Mouse (Mus musculus) layer of hippocampus, postnatal 10 days (tissue): Measurements from ENCODE around the gene Tbx18. TPM values are rescaled to one million over a fixed set of nuclear protein-coding genes. Genes with fewer than 3 reads are reported as not detected.

Experiments
- DNase-seq, 2 experiments: peaks; one replicate each; pipeline ENCODE4 v3.0.0; 2021; ENCODE audit warnings: low spot score in 2 of 2
- total RNA-seq, 2 experiments: library from RNA; stranded (reverse); gene quantifications; 2 replicates each; pipeline ENCODE4 v1.2.3; 2021

The Tbx18 gene
- total RNA-seq, 2 experiments from 2014 or later, result 3.8 to 4.7 TPM

DNA sequence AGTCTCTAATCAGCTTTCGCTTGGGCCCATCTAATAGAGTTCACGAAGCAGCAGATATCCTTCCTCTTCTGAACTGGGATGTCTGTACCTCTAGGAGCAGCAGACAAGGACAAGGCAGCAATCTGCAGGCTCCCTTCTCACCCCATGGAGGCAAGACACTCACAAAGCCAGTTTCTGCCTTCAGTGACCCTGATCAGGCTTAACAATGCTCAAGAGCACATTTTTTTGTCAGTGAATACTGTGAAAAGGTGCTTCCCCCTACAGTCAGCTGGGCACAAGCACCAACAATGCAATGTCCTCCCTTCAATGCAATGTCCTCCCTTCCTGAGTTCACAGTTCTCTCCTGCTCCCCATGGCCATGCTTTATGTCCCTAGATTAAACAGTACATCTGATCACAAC is 9.3 kb downstream of the Tbx18 start:
- DNase-seq, result no peak

- DNase-seq, result no peak
Measured at GRCm38 (mm10) chr9:87710360-87710759, 20.7 kb downstream of the Tbx18 start.

GRCm38 (mm10) chr9:87708151-87708550 is 22.9 kb downstream of the Tbx18 start:
- DNase-seq, result peak; percentile 48 to 56

DNA sequence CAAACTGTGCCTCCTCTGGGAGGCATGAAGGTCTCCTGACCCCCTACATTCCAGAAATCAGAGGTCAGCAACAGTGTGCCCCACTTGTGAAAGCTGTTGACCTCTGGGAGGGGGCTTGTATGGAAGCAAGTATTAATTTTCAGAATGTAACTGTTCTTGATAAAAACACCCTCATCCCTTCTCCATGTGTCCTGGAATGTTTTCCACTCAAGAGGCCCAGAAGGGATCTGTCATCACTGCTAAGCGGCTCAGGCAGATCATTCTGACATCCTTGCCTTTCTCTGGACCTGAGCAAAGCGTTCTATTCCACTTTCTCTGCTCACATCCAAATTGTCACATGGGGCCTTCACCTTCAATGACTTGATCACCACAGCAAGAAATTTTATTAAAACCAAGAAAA is 28.8 kb downstream of the Tbx18 start:
- no peak for DNase-seq

DNA sequence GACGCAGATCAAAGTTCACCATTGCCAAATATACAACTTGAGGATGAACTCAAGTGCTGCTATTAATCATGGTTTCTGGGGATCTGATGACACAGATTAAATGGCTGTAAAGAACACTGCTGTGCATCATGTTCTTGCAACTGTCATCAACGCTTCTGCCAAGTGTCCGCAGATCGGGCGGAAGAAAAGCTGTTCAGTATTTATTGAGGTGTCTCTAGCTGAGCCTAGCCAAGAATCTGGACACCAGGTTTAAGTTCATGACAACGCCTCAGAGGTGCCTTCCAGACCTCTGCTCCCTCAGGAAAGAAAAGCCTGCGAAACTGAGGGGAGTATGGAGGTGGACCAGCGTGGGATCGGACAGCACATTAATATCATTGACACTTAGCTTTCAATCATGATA is 44.1 kb downstream of the Tbx18 start:
- no peak for DNase-seq

DNA sequence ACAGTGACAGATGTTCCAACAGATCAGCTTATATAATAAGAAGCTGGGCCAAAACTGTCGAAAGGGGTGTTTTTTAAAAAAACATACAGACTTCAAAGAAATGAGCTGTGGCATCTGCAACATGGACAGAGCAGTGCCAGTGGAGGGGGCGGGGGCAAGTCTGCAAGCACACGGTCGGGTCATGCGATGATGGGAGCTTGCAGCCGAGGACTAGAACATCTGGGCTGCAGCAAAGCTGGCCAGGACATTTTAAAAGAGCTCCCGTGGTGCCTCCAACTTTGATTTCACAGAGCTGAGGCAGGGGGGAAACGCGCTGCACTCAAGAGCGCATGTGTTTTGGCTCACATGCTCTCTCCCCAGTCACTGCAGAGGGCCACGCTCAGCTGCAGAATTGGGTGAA is 48.8 kb downstream of the Tbx18 start:
- no peak for DNase-seq
